Mouse (Mus musculus): ENCODE results near the gene Gspt1. TPM values are rescaled to one million over a fixed set of nuclear protein-coding genes. Genes with fewer than 3 reads are reported as not detected.
A peak's percentile ranks its signal among the peaks of the same experiment; 100 is the strongest.
"Not testable (repeated sequence)": the region's sequence is repeated elsewhere in the genome, so short reads cannot be mapped to it uniquely, and the experiment has no call there.

Gene Gspt1
- 100 to 1,000 TPM; 132 to 133 TPM for total RNA-seq (2021)
- long read RNA-seq, experiment 1, transcript Gspt1-205 (15 exons, 3,716 nt): minor isoform, 28 of 125 reads
- long read RNA-seq, experiment 1, transcript Gspt1-201 (15 exons, 2,898 nt): major isoform, 68 of 125 reads
- long read RNA-seq, experiment 1, partial matches to known transcripts: 24 of 125 reads
- long read RNA-seq, experiment 1, other reads (novel, unspliced or antisense): 4 of 125 reads
- long read RNA-seq, experiment 2, transcript Gspt1-205 (15 exons, 3,716 nt): minor isoform, 8 of 25 reads
- long read RNA-seq, experiment 2, transcript Gspt1-201 (15 exons, 2,898 nt): major isoform, 12 of 25 reads
- long read RNA-seq, experiment 2, partial matches to known transcripts: 5 of 25 reads
- long read RNA-seq, experiment 2, other reads (novel, unspliced or antisense): 0 of 25 reads

DNA sequence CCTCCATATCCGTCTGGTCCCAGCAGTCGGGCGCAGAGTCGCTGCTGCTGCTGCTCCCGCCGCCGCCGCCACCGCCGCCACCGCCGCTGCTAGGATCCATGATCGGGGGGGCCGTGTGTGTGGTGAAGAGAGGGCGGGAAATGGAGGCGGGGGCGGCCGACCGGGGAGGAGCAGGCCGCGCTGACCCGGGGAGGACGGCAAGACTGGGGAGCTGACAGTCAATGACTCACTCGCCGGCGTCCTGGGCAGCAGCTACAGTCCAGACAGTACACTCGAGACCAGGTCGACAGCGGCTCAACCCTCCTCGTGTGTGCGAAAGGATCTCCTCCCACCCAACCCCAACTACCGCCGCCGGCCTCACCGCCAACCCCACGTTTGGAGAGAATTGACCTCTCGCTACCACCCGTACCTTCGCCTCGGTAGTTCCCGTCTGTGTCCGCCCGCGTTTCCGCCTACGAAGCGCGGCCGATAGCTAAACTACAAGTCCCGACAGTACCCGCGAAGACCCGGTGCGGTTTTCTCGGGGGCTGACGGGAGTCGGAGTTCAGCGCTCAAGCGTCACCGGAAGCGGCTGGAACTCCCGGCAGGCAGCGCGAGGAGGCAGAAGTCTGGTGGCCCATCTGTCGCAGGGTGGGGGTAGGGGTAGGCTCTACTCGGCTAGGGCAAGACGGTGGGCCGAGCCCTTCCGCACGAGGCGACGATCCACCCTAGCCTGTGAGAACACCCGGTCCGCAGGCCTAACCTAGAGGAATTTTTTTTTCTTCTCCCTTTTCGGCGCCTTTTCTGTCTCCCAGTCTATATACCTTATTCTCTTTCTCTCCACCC, at the start of gene Gspt1:
Gene Gspt1 (minus strand): TSS at position 428 of the 825 bp plus-strand sequence.
- DNase-seq: peak; percentile 98

DNA sequence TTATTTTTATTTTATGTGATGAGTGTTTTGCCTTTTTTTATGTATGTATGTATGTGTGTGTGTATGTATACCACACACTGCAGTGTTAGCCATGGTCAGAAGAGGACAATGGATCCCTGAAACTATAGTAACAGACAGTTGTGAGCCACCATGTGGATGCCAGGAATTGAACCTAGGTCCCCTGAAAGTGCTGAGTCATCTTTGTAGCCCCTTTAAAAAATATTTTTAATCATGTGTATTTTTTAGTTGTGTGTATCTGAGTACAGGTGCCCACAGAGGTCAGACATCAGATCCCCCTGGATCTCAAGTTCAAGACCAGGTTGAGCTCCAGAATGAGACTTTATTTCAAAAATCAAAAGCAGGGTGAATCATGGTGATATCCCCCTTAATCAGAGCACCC, 49.6 kb upstream of the Gspt1 start:
- DNase-seq: no peak

DNA sequence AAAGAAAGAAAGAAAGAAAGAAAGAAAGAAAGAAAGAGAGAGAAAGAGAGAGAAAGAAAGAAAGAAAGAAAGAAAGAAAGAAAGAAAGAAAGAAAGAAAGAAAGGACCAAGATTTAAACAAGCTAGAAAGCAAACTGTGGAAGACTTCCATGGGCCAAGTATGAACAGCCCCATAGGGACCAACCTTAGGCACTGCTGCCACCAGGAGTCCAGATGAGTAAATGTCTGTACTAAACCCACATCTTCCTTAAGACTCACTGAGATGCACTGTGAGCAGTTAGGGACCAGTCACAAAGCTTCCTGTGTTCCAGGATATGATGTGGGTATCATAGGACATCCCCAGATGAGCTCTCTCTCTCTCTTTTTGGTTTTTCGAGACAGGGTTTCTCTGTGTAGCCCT, 43.6 kb upstream of the Gspt1 start:
- DNase-seq: peak; percentile 30 to 49

DNA sequence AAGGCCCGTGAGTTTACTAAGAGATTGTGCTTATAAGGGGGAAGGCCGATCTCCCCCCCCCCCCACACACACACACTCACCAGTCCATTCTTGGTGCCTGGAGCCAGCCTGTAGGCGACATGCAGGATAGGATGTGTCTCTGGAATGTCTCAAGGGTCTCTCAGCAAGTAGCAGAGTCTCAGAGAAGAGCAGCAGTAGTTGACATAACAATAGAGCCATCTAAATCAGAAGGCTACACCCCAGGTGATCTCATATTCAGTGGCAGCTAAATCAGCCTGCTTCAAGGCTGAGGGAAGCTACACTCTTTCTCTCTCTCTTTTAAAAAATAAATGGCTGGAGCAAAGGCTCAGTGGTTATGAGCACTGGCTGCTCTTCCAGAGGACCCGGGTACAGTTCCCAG, 41.5 kb upstream of the Gspt1 start:
- not testable (repeated sequence) for DNase-seq

DNA sequence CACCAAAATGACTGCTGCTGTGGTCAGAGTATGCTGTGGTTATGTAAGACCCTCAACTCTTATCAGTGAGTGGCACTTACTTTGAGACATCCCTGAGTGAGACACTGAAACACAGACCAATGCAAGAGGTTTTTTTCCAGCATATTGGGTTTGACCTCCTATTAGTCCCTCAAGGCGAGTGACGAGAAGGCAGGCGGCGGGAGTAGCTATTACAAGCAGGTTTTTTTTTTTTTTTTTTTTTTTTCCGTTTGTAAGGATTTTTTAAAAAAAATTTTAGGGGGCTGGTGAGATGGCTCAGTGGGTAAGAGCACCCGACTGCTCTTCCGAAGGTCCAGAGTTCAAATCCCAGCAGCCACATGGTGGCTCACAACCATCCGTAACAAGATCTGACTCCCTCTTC, 34.7 kb upstream of the Gspt1 start:
- DNase-seq: not testable (repeated sequence)

DNA sequence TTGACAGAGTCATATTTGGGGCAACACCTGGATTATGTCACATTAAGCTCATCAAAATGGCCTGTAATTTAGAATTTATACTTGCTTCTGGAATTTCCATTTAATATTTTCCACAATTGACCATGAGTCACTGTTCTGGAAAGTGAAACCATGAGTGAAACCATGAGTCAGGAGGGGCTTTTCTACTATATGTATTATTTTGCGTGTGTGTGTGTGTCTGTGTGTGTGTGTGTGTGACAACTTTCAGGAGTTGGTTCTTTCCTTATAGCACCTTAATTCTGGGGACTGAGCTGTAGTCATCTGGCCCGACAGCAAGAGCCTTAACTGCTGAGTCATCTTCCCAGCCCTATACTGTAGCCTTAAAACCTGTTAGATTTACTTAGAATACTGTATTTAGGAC, 31.8 kb upstream of the Gspt1 start:
- no peak for DNase-seq

DNA sequence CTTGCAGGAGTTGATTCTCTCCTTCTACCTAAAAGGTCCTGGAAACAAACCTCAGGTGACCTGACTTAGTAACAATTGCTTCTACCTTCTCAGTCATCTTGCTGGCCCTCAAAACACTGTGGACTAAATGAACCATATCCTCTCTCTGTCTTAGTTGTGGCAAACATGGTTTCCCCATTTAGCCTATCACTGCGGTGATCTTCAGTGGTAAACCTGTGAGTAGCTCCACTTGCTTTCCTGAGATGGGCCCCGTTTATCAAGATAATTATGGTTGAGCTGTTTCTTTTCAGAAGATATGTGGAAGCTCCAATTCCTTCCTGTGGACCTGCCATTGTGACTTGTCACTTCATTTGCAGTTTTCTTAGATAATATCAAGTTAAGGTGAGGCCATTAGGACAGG, 30.8 kb upstream of the Gspt1 start:
- no peak for DNase-seq

DNA sequence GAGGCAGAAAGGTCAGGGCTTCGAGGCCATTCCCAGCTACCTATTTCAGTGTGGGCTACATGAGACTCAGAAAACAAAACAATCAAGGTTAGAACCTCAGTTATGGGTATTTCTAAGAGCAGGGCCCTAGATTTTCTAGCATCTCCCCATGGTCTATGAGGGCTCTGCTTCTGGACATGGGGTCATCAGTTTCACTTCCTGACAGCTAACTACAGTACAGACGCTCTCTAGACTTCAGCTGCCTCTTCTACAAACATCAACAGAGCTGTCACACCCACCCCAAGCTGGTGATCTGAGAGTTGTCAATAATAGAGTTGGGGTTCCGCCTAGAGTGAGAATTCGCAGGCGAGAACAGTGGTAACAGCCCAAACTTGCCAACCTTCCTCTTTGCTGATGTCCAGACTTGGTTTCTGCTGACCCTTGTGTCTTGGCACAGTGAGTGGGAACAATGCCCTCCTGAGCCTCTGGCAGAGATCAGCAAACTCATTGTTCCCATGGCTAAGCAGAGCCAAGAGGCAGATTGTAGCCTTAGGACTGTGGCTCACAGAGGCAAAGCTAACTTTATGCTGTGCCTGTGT, 28.6 kb upstream of the Gspt1 start:
- DNase-seq: no peak

DNA sequence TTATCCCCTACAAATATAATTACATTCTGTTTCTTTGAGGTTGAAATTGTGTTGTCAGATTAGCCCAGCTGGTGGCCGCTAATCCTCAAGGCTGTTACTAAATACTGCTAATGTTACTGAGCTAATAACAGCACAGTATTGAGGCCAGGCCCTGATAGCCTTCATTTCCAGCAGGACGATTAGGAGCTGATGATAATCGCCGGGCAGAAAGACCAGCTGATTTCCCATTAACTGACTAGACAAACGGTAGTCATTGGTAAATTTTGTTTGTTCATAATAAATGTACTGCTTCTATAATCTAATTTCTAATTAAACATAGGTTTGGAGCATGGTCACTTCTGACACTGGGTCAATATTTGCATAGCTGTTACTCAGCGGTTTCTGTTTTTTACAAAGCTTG, 24.7 kb upstream of the Gspt1 start:
- DNase-seq: no peak

DNA sequence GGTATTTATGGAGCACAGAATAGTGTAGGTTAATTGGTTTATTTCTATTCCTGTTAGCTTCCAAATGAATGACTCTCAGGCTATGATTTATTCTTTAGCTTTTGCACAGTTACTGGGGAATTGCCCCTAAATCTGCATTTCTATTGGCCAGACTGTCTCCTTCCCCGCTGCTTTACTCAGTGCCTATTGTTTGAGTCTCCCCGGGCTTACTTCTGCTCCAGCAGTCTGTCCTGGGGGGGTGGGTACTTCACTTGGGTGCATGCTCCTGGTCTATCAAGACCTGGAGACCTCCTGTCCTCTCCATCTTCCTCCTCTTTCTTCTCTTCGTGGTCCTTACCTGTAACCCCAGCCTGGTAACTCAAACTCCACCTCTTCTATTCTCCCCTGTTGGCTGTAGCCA, 22.8 kb upstream of the Gspt1 start:
- no peak for DNase-seq

DNA sequence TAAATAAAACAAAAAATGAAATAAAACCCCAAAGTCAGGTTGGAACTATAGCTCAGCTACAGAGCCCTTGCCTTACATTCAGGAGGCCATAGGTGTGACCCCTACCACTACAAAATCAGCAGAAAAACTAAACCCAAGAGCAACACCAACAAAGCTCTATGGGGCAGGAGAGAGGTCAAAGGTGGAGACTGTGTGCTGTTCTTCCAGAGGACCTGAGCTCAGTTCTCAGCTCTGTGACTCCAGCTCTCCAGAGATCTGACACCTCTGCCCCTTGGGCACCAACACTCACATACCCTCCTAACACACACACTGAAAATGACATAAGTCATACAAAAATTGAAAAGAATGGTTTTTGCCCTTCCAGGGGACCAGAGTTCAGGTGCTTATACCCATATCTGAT, 16.9 kb upstream of the Gspt1 start:
- DNase-seq: no peak

DNA sequence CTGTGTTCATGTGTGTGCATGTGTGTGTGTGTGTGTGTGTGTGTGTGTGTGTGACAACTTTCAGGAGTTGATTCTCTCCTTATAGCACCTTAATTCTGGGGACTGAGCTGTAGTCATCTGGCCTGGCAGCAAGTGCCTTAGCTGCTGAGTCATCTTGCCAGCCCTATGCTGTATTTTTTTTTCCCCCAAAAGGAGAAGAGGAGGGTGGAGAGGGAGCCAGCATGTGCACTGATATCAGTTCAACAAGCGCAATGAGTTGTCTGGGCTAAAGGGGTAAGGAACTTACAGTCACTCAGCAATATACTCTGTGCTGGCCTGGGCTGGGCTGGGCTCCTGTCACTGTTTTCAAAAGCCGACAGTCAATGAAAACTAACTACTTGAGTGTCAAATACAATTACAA, 16.5 kb upstream of the Gspt1 start:
- peak in 1 of 2 experiments; percentile 19 for DNase-seq

DNA sequence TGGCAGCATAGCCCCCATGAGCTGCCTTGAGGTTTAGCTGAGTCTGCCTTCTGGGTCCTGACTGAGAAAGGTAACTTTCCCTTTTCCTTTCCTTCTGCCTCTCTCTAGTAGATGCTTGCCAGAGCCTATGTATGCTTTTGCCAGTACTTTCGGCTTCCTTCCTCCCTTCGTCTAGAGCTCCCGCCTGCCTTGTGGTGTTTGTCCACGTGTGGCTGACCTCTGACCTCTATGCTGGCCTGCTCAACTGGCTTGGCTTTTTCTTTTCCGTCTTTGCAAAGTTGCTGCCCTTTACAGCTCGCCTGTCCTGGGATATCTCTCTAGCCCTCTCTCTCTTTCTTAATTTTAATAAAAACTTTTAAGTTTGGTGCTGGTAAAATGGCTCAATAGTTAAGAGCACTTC, 15.7 kb upstream of the Gspt1 start:
- no peak for DNase-seq

DNA sequence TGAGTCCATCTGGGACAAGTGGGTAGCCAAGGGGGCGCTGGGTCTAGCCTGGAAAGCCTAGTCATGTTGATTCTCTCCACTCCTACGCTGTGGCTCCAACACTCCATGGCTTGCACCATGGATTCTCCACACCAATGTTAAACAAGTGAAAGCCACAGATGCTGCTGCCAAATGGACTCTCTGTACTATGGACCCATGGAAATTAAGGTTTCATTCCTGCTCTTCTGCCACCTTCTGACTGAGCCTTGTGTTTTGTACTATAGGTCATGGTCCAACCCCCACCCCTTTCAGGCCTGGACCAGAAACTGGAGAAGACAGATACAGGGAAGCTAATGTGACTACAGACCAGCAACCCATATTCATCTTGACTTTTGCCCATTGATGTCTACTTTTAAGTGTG, 12.4 kb upstream of the Gspt1 start:
- no peak for DNase-seq

DNA sequence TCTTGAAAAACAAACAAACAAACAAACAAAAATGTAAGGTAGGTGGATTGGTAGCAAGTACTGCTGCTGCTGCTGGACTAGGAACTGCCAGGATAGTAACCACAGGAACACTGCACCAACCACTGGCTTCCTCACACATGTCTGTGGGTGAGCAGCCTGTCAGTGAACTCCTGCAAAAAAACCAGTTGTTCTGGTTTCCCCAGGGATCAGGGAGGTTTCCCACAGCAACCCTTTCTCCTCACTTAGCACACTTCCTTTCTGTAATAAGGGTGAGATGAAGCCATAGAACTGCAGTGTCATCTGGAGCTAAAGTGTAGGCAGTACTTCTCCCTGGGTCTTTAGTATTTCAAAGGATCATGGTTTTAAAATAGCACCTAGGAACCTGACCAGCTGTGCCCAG, 9.1 kb upstream of the Gspt1 start:
- no peak for DNase-seq

DNA sequence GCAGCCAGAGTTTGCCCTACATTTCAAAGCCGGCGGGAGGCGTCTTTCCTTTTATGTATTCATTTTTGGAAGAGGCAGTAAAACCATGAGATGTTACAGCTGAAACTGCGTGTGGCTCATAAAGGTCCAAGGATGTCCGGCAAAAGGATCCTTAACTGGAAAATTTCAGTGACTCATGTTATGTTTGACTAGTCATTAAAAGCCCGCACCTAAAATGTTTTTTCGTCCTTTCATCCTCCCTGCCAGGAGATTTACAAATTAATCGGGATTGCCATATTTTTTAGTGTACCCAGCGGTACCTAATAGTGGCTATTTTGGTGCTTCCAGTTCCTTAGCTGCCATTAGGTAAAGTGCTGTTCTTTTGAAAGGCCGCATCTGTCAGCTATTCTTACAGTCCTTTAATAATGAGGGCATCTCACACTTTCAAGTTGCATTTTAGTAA, 619 bp upstream of the Gspt1 start:
- DNase-seq: no peak

DNA sequence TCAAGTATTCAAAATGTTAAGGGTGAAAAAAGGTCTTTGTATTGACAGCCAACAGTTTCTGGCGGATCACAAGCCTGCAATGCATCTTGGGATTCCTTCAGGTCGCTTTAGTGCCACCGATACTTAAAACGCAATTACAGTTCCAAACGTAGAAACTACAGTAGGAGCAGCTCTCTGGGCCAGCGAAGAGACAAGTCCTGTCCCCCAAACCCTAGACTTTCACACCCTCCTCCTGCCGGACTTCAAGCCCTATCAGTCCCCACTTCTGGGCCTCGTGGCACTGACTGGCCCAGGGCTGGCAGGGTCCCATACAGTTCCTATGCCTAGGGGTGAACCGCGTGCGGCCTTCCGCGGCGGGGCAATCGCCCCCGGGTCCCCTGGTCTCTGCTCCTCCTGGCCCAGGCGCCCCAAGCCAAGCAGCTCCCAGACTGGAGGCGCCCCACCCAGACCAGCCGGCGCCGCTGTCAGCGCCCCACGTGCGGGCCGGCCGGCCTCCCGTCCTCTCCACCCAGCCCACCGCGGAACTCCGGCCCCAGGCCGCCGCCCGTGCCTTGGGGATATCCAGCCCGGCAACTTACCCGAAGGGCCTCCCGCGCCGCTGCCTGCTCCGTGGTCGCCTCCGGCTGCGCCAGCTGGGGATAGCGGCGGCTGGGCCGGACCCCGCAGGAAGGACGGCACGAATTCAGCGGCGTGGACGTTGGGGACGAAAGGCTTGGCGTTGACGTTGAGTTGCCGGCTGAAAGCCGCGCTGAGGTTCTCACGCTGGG, 877 bp downstream of the Gspt1 start:
- DNase-seq: peak; percentile 56 to 64

DNA sequence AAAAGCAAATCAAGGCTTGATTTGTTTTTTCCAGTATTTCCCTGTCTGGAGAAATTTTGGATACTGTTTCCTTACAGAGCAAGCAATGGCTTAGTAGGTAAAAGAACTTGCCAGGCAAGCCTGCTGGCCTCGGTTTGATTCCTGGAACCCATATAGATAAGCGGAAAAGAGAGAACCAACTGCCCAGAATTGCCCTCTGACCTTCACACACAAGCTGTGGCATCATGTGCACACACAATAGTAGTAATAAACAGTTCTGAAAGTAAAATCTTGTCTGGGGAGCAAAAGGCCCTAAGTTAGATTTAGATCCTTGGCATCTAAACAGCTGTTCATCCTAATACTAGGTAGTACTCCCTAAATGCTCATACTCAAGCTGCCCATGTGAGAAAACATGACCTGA, 6.3 kb downstream of the Gspt1 start:
- peak in 1 of 2 experiments; percentile 17 for DNase-seq

DNA sequence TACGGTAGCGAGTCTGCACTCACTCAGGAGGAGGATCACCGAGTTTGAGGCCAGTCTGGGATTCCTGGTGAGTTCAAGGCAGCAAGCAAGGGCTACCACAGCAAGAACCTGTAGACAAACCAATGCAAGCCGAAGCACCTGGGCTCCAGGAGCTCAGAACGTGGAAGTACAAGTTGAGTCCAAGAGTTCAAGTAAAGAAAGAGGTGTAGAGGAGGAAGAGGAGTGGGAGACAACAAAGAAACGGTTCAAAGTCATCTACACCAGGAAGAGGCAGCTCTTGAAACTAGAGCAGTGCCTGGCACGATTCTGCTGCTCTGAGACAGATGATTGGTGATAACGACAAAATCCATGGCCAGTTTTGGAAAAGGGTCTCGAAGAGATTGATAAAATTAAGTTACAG, 8.4 kb downstream of the Gspt1 start:
- no peak for DNase-seq

DNA sequence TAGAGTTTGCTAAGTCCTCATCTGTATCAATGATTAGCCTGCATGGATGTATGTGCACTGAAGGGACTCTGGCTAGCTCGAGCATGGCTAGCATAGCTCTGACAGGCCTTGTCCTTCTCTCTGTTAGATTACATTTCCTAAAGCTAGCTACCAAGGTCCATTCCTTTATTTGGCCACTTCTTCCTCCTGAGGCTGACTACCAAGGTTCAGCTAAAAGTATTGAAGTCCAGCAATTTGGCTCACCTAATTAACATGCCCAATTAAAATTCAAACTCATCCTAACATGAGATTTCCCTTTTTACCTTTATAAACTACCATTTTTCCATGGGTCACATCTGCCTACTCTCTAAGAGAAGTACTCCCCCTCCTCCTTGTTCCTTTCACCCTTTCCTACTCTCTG, 11.7 kb downstream of the Gspt1 start:
- no peak for DNase-seq

DNA sequence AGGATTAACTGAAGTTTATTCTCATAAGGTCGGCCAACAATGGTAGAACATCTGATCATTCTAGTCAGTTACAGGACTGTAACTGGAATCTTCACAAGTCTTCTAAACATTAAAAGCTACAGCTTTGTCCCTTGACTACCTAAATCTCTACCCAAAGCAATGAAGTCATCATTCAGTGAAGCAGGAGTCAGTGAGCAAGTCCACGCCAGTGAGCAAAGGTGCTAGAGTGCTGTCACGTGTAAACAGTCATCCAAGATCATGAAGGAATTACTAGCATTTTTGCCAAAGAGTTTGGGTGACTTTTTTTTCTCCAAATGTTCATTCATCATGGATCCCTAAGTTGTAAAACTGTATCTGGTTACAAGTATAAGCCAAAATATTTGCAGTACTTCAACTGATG, 36.3 kb downstream of the Gspt1 start:
- DNase-seq: no peak
